Comparison of ENCODE assay signal across 8 mouse cellular contexts in genomic region chr2:118540691-118541117, GRCm38 (mm10). TPM values are rescaled to one million over a fixed set of nuclear protein-coding genes. Genes with fewer than 3 reads are reported as not detected.
DNase-seq lines count a peak whose midpoint lies in the region; ATAC-seq and TF ChIP-seq lines count a peak whose summit lies in the region.

No protein-coding gene starts in this region.

- H3K27me3 ChIP-seq in midbrain, embryonic 12.5 days, result peaks cover 19% of the 10 kb centered on the region
- no peaks in the 10 kb centered on the region for H3K27me3 ChIP-seq in midbrain, embryonic 16.5 days (ENCODE audit: control insufficient read depth, insufficient read depth, low read depth, low read length)
- no peaks in the 10 kb centered on the region for H3K27me3 ChIP-seq in hindbrain, embryonic 11.5 days (ENCODE audit: control insufficient read depth, insufficient read depth, low read length)
- H3K27me3 ChIP-seq in liver, embryonic 12.5 days (replicated peaks), result no peaks in the 10 kb centered on the region
- H3K27me3 ChIP-seq in forebrain, embryonic 12.5 days, result peaks cover 8% of the 10 kb centered on the region

- peaks cover 6% of the 10 kb centered on the region for H3K36me3 ChIP-seq in midbrain, embryonic 12.5 days
- no peaks in the 10 kb centered on the region for H3K36me3 ChIP-seq in midbrain, embryonic 16.5 days (ENCODE audit: control insufficient read depth, insufficient read depth, low read length)
- no peaks in the 10 kb centered on the region for H3K36me3 ChIP-seq in hindbrain, embryonic 11.5 days (ENCODE audit: control insufficient read depth, insufficient read depth, low read length)
- H3K36me3 ChIP-seq in liver, embryonic 12.5 days, result no peaks in the 10 kb centered on the region; the same call in 1 of the 2 replicates
- no peaks in the 10 kb centered on the region for H3K36me3 ChIP-seq in forebrain, embryonic 12.5 days (replicated peaks)

- no peak for ATAC-seq in midbrain, embryonic 12.5 days (ENCODE audit: low FRiP score, low read depth)
- ATAC-seq in midbrain, embryonic 16.5 days, result no peak
- ATAC-seq in hindbrain, embryonic 11.5 days (ENCODE audit: low FRiP score), result no peak
- peak; percentile 42; the same call in 1 of the 2 replicates for ATAC-seq in liver, embryonic 12.5 days
- ATAC-seq in forebrain, embryonic 12.5 days (ENCODE audit: low FRiP score), result no peak

- no peak overlapping the region for H3K4me3 ChIP-seq in midbrain, embryonic 12.5 days
- no peak overlapping the region for H3K4me3 ChIP-seq in midbrain, embryonic 16.5 days (ENCODE audit: low read depth, low read length)
- H3K4me3 ChIP-seq in cortical plate, adult 2 months (ENCODE audit: insufficient read depth, low read length), result no peak overlapping the region
- H3K4me3 ChIP-seq in hindbrain, embryonic 11.5 days (ENCODE audit: low read depth, low read length), result no peak overlapping the region
- H3K4me3 ChIP-seq in liver, embryonic 12.5 days, result no peak overlapping the region
- H3K4me3 ChIP-seq in olfactory bulb, adult 2 months (ENCODE audit: insufficient read depth, low read depth, low read length), result no peak overlapping the region
- H3K4me3 ChIP-seq in forebrain, embryonic 12.5 days (replicated peaks), result no peak overlapping the region

- peaks cover 37% of the 10 kb centered on the region for H3K4me1 ChIP-seq in midbrain, embryonic 12.5 days
- peaks cover 17% of the 10 kb centered on the region for H3K4me1 ChIP-seq in midbrain, embryonic 16.5 days (ENCODE audit: control insufficient read depth, insufficient read depth, low read length)
- peaks cover 6% of the 10 kb centered on the region for H3K4me1 ChIP-seq in cortical plate, adult 2 months (ENCODE audit: control insufficient read depth, insufficient read depth, low read length)
- peaks cover 13% of the 10 kb centered on the region; the same call in 1 of the 2 replicates for H3K4me1 ChIP-seq in hindbrain, embryonic 11.5 days (replicated peaks; ENCODE audit: control insufficient read depth, insufficient read depth, low read length)
- peaks cover 62% of the 10 kb centered on the region for H3K4me1 ChIP-seq in liver, embryonic 12.5 days
- peaks cover 47% of the 10 kb centered on the region for H3K4me1 ChIP-seq in olfactory bulb, adult 2 months (ENCODE audit: control insufficient read depth, insufficient read depth, low read length)
- H3K4me1 ChIP-seq in forebrain, embryonic 12.5 days, result peaks cover 42% of the 10 kb centered on the region

- no peak for TF ChIP-seq CTCF in cortical plate, adult 2 months (IDR thresholded peaks at IDR 0.05; ENCODE audit: extremely low read depth, insufficient read depth, low read length)
- no peak for TF ChIP-seq CTCF in olfactory bulb, adult 2 months (IDR thresholded peaks at IDR 0.05; ENCODE audit: insufficient read depth, low read depth, low read length)

- H3K27ac ChIP-seq in midbrain, embryonic 12.5 days (replicated peaks), result no peak overlapping the region
- no peak overlapping the region for H3K27ac ChIP-seq in midbrain, embryonic 16.5 days (ENCODE audit: low read length)
- peak overlapping the region; percentile 66; the same call in 1 of the 2 replicates for H3K27ac ChIP-seq in cortical plate, adult 2 months (ENCODE audit: insufficient read depth, low read length)
- no peak overlapping the region for H3K27ac ChIP-seq in hindbrain, embryonic 11.5 days (ENCODE audit: low read depth, low read length)
- peak overlapping the region; percentile 80 for H3K27ac ChIP-seq in liver, embryonic 12.5 days
- H3K27ac ChIP-seq in olfactory bulb, adult 2 months (ENCODE audit: insufficient read depth, low read depth, low read length), result peak overlapping the region; percentile 95
- no peak overlapping the region for H3K27ac ChIP-seq in forebrain, embryonic 12.5 days

- H3K9ac ChIP-seq in midbrain, embryonic 12.5 days (replicated peaks), result 0 out of 2 replicates have a peak overlapping the region, but pooled peaks have one; percentile 37
- H3K9ac ChIP-seq in midbrain, embryonic 16.5 days (ENCODE audit: low read depth, low read length), result no peak overlapping the region
- no peak overlapping the region for H3K9ac ChIP-seq in hindbrain, embryonic 11.5 days (ENCODE audit: low read depth, low read length)
- no peak overlapping the region for H3K9ac ChIP-seq in liver, embryonic 12.5 days
- H3K9ac ChIP-seq in forebrain, embryonic 12.5 days, result no peak overlapping the region

- H3K4me2 ChIP-seq in midbrain, embryonic 12.5 days (replicated peaks), result no peak overlapping the region
- H3K4me2 ChIP-seq in midbrain, embryonic 16.5 days (ENCODE audit: low read length), result no peak overlapping the region
- no peak overlapping the region for H3K4me2 ChIP-seq in hindbrain, embryonic 11.5 days (replicated peaks; ENCODE audit: low read depth, low read length)
- H3K4me2 ChIP-seq in liver, embryonic 12.5 days, result peak overlapping the region; percentile 13; the same call in 1 of the 2 replicates
- H3K4me2 ChIP-seq in forebrain, embryonic 12.5 days, result no peak overlapping the region

- H3K9me3 ChIP-seq in midbrain, embryonic 12.5 days, result no peaks in the 10 kb centered on the region
- H3K9me3 ChIP-seq in midbrain, embryonic 16.5 days (replicated peaks; ENCODE audit: control insufficient read depth, low read length, poor library complexity, severe bottlenecking), result no peaks in the 10 kb centered on the region
- no peaks in the 10 kb centered on the region for H3K9me3 ChIP-seq in hindbrain, embryonic 11.5 days (ENCODE audit: control insufficient read depth, low read length)
- no peaks in the 10 kb centered on the region for H3K9me3 ChIP-seq in liver, embryonic 12.5 days (replicated peaks)
- no peaks in the 10 kb centered on the region for H3K9me3 ChIP-seq in forebrain, embryonic 12.5 days

- no peak for TF ChIP-seq POLR2A in cortical plate, adult 2 months (IDR thresholded peaks at IDR 0.05; ENCODE audit: extremely low read depth, insufficient read depth, low read length)
- no peak for TF ChIP-seq POLR2A in olfactory bulb, adult 2 months (IDR thresholded peaks at IDR 0.05; ENCODE audit: insufficient read depth, low read depth, low read length)

- peak; percentile 17 for DNase-seq in hindbrain, embryonic 11.5 days (ENCODE audit: low spot score)
- no peak for DNase-seq in ovary, postnatal 14 days (ENCODE audit: low spot score)

- 44% methylated on average over 6 of the region's 6 CpGs for WGBS in midbrain, embryonic 12.5 days
- WGBS in midbrain, embryonic 16.5 days, result 50% methylated on average over 6 of the region's 6 CpGs
- WGBS in hindbrain, embryonic 11.5 days, result 55% methylated on average over 6 of the region's 6 CpGs
- WGBS in liver, embryonic 12.5 days (ENCODE audit: insufficient replicate concordance), result 12% methylated on average over 6 of the region's 6 CpGs
- 14% methylated on average over 6 of the region's 6 CpGs for WGBS in olfactory bulb, adult 2 months
- 55% methylated on average over 6 of the region's 6 CpGs for WGBS in forebrain, embryonic 12.5 days

RNA-seq across cellular contexts. Expression of gene Bmf, which starts 8.8 kb away (rescaled TPM):
- polyA plus RNA-seq in midbrain, embryonic 12.5 days (2016; fragmentation: Nextera tagmentation; extraction: Ambion mirVana), result 2.1 and 4.1 TPM in 2 replicates
- 1.2 and 2.0 TPM in 2 replicates for polyA plus RNA-seq in midbrain, embryonic 16.5 days (2015; fragmentation: Nextera tagmentation; extraction: Ambion mirVana)
- 3.4 and 3.6 TPM in 2 replicates for polyA plus RNA-seq in cortical plate, adult 2 months (2012; rRNA removed)
- polyA plus RNA-seq in hindbrain, embryonic 11.5 days (2014; fragmentation: Nextera tagmentation; extraction: Ambion mirVana), result 2.5 and 4.9 TPM in 2 replicates
- polyA plus RNA-seq in liver, embryonic 12.5 days (2016; fragmentation: Nextera tagmentation; extraction: Ambion mirVana), result 0.62 and 0.83 TPM in 2 replicates
- not detected in 2 replicates for polyA plus RNA-seq in olfactory bulb, adult 2 months (2012; ENCODE audit: insufficient read depth, insufficient read length, low replicate concordance, missing spikeins)
- polyA plus RNA-seq in forebrain, embryonic 12.5 days (2016; fragmentation: Nextera tagmentation; extraction: Ambion mirVana), result 2.2 and 3.0 TPM in 2 replicates

RNA-seq across cellular contexts. Expression of gene Bub1b, which starts 57.3 kb away (rescaled TPM):
- polyA plus RNA-seq in midbrain, embryonic 12.5 days (2016; fragmentation: Nextera tagmentation; extraction: Ambion mirVana), result 92.1 and 94.5 TPM in 2 replicates
- 7.0 and 8.8 TPM in 2 replicates for polyA plus RNA-seq in midbrain, embryonic 16.5 days (2015; fragmentation: Nextera tagmentation; extraction: Ambion mirVana)
- polyA plus RNA-seq in cortical plate, adult 2 months (2012; rRNA removed), result 1.9 and 2.8 TPM in 2 replicates
- 80.6 and 100.0 TPM in 2 replicates for polyA plus RNA-seq in hindbrain, embryonic 11.5 days (2014; fragmentation: Nextera tagmentation; extraction: Ambion mirVana)
- polyA plus RNA-seq in liver, embryonic 12.5 days (2016; fragmentation: Nextera tagmentation; extraction: Ambion mirVana), result 70.9 and 72.5 TPM in 2 replicates
- polyA plus RNA-seq in olfactory bulb, adult 2 months (2012; ENCODE audit: insufficient read depth, insufficient read length, low replicate concordance, missing spikeins), result not detected in 2 replicates
- polyA plus RNA-seq in forebrain, embryonic 12.5 days (2016; fragmentation: Nextera tagmentation; extraction: Ambion mirVana), result 112 and 126 TPM in 2 replicates

Comparison
In these comparisons a context has a peak if more than half of its experiments do, and no peak if none do; other contexts are left out.
1. H3K27ac ChIP-seq: peak in cortical plate, adult 2 months (single experiment), liver, embryonic 12.5 days (single experiment) and olfactory bulb, adult 2 months (single experiment); none in midbrain, embryonic 12.5 days (single experiment), midbrain, embryonic 16.5 days (single experiment), hindbrain, embryonic 11.5 days (single experiment) and forebrain, embryonic 12.5 days (single experiment).